Mouse (Mus musculus): ENCODE data around the gene Rec8.

The Rec8 gene

GRCm38 (mm10) chr14:55592226-55592625, 25.6 kb upstream of the Rec8 start:
- DNase-seq (ENCODE audit: low read depth, low spot score) = no peak

GRCm38 (mm10) chr14:55596036-55596690, 21.7 kb upstream of the Rec8 start:
- no peak for DNase-seq (ENCODE audit: low read depth, low spot score)

GRCm38 (mm10) chr14:55598521-55599390, 19.1 kb upstream of the Rec8 start:
- DNase-seq (ENCODE audit: low read depth, low spot score) = no peak

GRCm38 (mm10) chr14:55603271-55603632, 14.6 kb upstream of the Rec8 start, which contains the start of gene Irf9:
Gene Irf9, plus strand, starts transcription at chr14:55603571.
- DNase-seq (ENCODE audit: low read depth, low spot score) = no peak

GRCm38 (mm10) chr14:55603633-55604576, 13.9 kb upstream of the Rec8 start:
- peak; percentile 76 for DNase-seq (ENCODE audit: low read depth, low spot score)

GRCm38 (mm10) chr14:55604823-55605222, 13.0 kb upstream of the Rec8 start:
- DNase-seq (ENCODE audit: low read depth, low spot score) = no peak

- no peak for DNase-seq (ENCODE audit: low read depth, low spot score)
These were observed 11.9 kb upstream of the Rec8 start for GRCm38 (mm10) chr14:55605743-55606459.

GRCm38 (mm10) chr14:55608339-55608738, 9.5 kb upstream of the Rec8 start:
- no peak for DNase-seq (ENCODE audit: low read depth, low spot score)

- no peak for DNase-seq (ENCODE audit: low read depth, low spot score)
These were observed 4.5 kb upstream of the Rec8 start for GRCm38 (mm10) chr14:55613346-55613745.

GRCm38 (mm10) chr14:55614565-55615178, 3.2 kb upstream of the Rec8 start:
- DNase-seq (ENCODE audit: low read depth, low spot score) = no peak

- no peak for DNase-seq (ENCODE audit: low read depth, low spot score)
These were observed 2.0 kb upstream of the Rec8 start for GRCm38 (mm10) chr14:55615876-55616275.

GRCm38 (mm10) chr14:55616844-55617243, 993 bp upstream of the Rec8 start:
- DNase-seq (ENCODE audit: low read depth, low spot score) = no peak

- DNase-seq (ENCODE audit: low read depth, low spot score) = no peak
These were observed 804 bp downstream of the Rec8 start for GRCm38 (mm10) chr14:55618486-55619195.

- DNase-seq (ENCODE audit: low read depth, low spot score) = no peak
These were observed 10.4 kb downstream of the Rec8 start for GRCm38 (mm10) chr14:55628077-55628827.

- no peak for DNase-seq (ENCODE audit: low read depth, low spot score)
These were observed 11.5 kb downstream of the Rec8 start for GRCm38 (mm10) chr14:55629312-55629711.

GRCm38 (mm10) chr14:55634874-55635522, 17.2 kb downstream of the Rec8 start:
- DNase-seq (ENCODE audit: low read depth, low spot score) = no peak

GRCm38 (mm10) chr14:55635523-55636007, 17.7 kb downstream of the Rec8 start, which contains the start of gene Ipo4:
Gene Ipo4, minus strand, starts transcription at chr14:55635957.
- DNase-seq (ENCODE audit: low read depth, low spot score) = peak; percentile 80

- no peak for DNase-seq (ENCODE audit: low read depth, low spot score)
These were observed 20.0 kb downstream of the Rec8 start, which contains the start of gene Gm49378 for GRCm38 (mm10) chr14:55637795-55638194. Gene Gm49378, minus strand, starts transcription at chr14:55637895.
